Mouse (Mus musculus): ENCODE data around the gene Krt71. TPM values are rescaled to one million over a fixed set of nuclear protein-coding genes. Genes with fewer than 3 reads are reported as not detected.

Krt71 gene
- polyA plus RNA-seq (2014; fragmentation: Illumina TruSeq; extraction: RNeasy Lipid Tissue Mini Kit (QIAGEN cat#74804)) = not detected

GRCm38 (mm10) chr15:101742711-101743110 is at the start of gene Krt71:
Krt71 (minus strand) TSS chr15:101743109.

GRCm38 (mm10) chr15:101786360-101786759 is 43.5 kb upstream of the Krt71 start, which contains the start of gene Krt72:
Krt72 (minus strand) TSS chr15:101786460.

GRCm38 (mm10) chr15:101712720-101713119 is 30.2 kb downstream of the Krt71 start, which contains the start of gene Krt5:
Krt5 (minus strand) TSS chr15:101712898.

GRCm38 (mm10) chr15:101694207-101694606 is 48.7 kb downstream of the Krt71 start, which contains the start of gene Krt6a:
Krt6a (minus strand) TSS chr15:101694307.

Other genes starting within 250 kb of the Krt71 start
- not detected for gene Gm49425, start 225.8 kb downstream of the Krt71 start, polyA plus RNA-seq (2014; fragmentation: Illumina TruSeq; extraction: RNeasy Lipid Tissue Mini Kit (QIAGEN cat#74804))
- gene Krt84, start 210.3 kb downstream of the Krt71 start, polyA plus RNA-seq (2014; fragmentation: Illumina TruSeq; extraction: RNeasy Lipid Tissue Mini Kit (QIAGEN cat#74804)) = 1.2 TPM
- gene Krt82, start 192.4 kb downstream of the Krt71 start, polyA plus RNA-seq (2014; fragmentation: Illumina TruSeq; extraction: RNeasy Lipid Tissue Mini Kit (QIAGEN cat#74804)) = not detected
- not detected for gene Krt90, start 180.2 kb downstream of the Krt71 start, polyA plus RNA-seq (2014; fragmentation: Illumina TruSeq; extraction: RNeasy Lipid Tissue Mini Kit (QIAGEN cat#74804))
- not detected for gene Krt75, start 169.2 kb downstream of the Krt71 start, polyA plus RNA-seq (2014; fragmentation: Illumina TruSeq; extraction: RNeasy Lipid Tissue Mini Kit (QIAGEN cat#74804))
- not detected for gene Gm5414, start 114.9 kb downstream of the Krt71 start, polyA plus RNA-seq (2014; fragmentation: Illumina TruSeq; extraction: RNeasy Lipid Tissue Mini Kit (QIAGEN cat#74804))
- not detected for gene Gm5478, start 95.7 kb downstream of the Krt71 start, polyA plus RNA-seq (2014; fragmentation: Illumina TruSeq; extraction: RNeasy Lipid Tissue Mini Kit (QIAGEN cat#74804))
- gene Krt6b, start 62.8 kb downstream of the Krt71 start, polyA plus RNA-seq (2014; fragmentation: Illumina TruSeq; extraction: RNeasy Lipid Tissue Mini Kit (QIAGEN cat#74804)) = not detected
- not detected for gene Krt6a, start 48.8 kb downstream of the Krt71 start, polyA plus RNA-seq (2014; fragmentation: Illumina TruSeq; extraction: RNeasy Lipid Tissue Mini Kit (QIAGEN cat#74804))
- gene Krt5, start 30.2 kb downstream of the Krt71 start, polyA plus RNA-seq (2014; fragmentation: Illumina TruSeq; extraction: RNeasy Lipid Tissue Mini Kit (QIAGEN cat#74804)) = not detected
- gene Krt72, start 43.4 kb upstream of the Krt71 start, polyA plus RNA-seq (2014; fragmentation: Illumina TruSeq; extraction: RNeasy Lipid Tissue Mini Kit (QIAGEN cat#74804)) = not detected
- 0.34 TPM for gene Krt73, start 59.2 kb upstream of the Krt71 start, polyA plus RNA-seq (2014; fragmentation: Illumina TruSeq; extraction: RNeasy Lipid Tissue Mini Kit (QIAGEN cat#74804))
- not detected for gene Krt2, start 75.1 kb upstream of the Krt71 start, polyA plus RNA-seq (2014; fragmentation: Illumina TruSeq; extraction: RNeasy Lipid Tissue Mini Kit (QIAGEN cat#74804))
- gene Krt1, start 107.7 kb upstream of the Krt71 start, polyA plus RNA-seq (2014; fragmentation: Illumina TruSeq; extraction: RNeasy Lipid Tissue Mini Kit (QIAGEN cat#74804)) = 0.23 TPM
- gene Krt77, start 126.6 kb upstream of the Krt71 start, polyA plus RNA-seq (2014; fragmentation: Illumina TruSeq; extraction: RNeasy Lipid Tissue Mini Kit (QIAGEN cat#74804)) = not detected
- gene Krt76, start 149.8 kb upstream of the Krt71 start, polyA plus RNA-seq (2014; fragmentation: Illumina TruSeq; extraction: RNeasy Lipid Tissue Mini Kit (QIAGEN cat#74804)) = not detected
- gene Krt4, start 181.6 kb upstream of the Krt71 start, polyA plus RNA-seq (2014; fragmentation: Illumina TruSeq; extraction: RNeasy Lipid Tissue Mini Kit (QIAGEN cat#74804)) = not detected
- 0.48 TPM for gene Krt79, start 197.2 kb upstream of the Krt71 start, polyA plus RNA-seq (2014; fragmentation: Illumina TruSeq; extraction: RNeasy Lipid Tissue Mini Kit (QIAGEN cat#74804))
- not detected for gene Krt78, start 211.2 kb upstream of the Krt71 start, polyA plus RNA-seq (2014; fragmentation: Illumina TruSeq; extraction: RNeasy Lipid Tissue Mini Kit (QIAGEN cat#74804))

Measured in ovary, adult 10 weeks (tissue).